Mouse (Mus musculus) heart, embryonic 16.5 days (tissue): Measurements from ENCODE around the gene Arpin. TPM values are rescaled to one million over a fixed set of nuclear protein-coding genes. Genes with fewer than 3 reads are reported as not detected.
A peak's percentile ranks its signal among the peaks of the same experiment; 100 is the strongest.

ENCODE experiments used
- ATAC-seq: fragments of 200-750 bp; cut with Nextera tagmentation; replicated peaks from 2 replicates; pipeline ENCODE4 v1.8.0; 2017; ENCODE audit warnings: moderate number of reproducible peaks; ENCODE audit not compliant: insufficient read depth, low FRiP score; ENCODE audit errors: extremely low read depth
- H3K27ac ChIP-seq: fragments of 300-500 bp; sonication (generic); 2 replicates; pipeline ENCODE4 v1.5.1; 2014; ENCODE audit warnings: mild to moderate bottlenecking, low read length, control low read depth, moderate library complexity
- H3K27me3 ChIP-seq: fragments of 300-500 bp; sonication (generic); 2 replicates; pipeline ENCODE4 v1.6.1; 2014; ENCODE audit warnings: low read length, mixed read lengths; ENCODE audit not compliant: control insufficient read depth, insufficient read depth
- H3K36me3 ChIP-seq: fragments of 300-500 bp; sonication (generic); 2 replicates; pipeline ENCODE4 v1.6.1; 2014; ENCODE audit not compliant: control insufficient read depth, insufficient read depth
- H3K4me1 ChIP-seq: fragments of 300-500 bp; sonication (generic); 2 replicates; pipeline ENCODE4 v1.6.1; 2014; ENCODE audit warnings: low read length, mixed read lengths; ENCODE audit not compliant: control insufficient read depth, insufficient read depth
- H3K4me2 ChIP-seq: fragments of 300-500 bp; sonication (generic); 2 replicates; pipeline ENCODE4 v1.6.1; 2014; ENCODE audit warnings: low read depth, mild to moderate bottlenecking, control low read depth, low read length
- H3K4me3 ChIP-seq: fragments of 300-500 bp; sonication (generic); 2 replicates; pipeline ENCODE4 v1.5.1; 2014; ENCODE audit warnings: mild to moderate bottlenecking, control low read depth, low read length
- H3K9ac ChIP-seq: fragments of 300-500 bp; sonication (generic); 2 replicates; pipeline ENCODE4 v1.6.1; 2014; ENCODE audit warnings: low read length, control low read depth
- H3K9me3 ChIP-seq: fragments of 300-500 bp; sonication (generic); replicated peaks from 2 replicates; pipeline ENCODE4 v1.6.1; 2016; ENCODE audit warnings: low read length; ENCODE audit not compliant: control insufficient read depth
- WGBS: fragments of 180-500 bp; shearing (Covaris S2); extraction: QIAGEN DNeasy Blood & Tissue Kit; methylation state at CpG from one replicate; pipeline ENCODE4 v1.1.7; 2014; 5-methylcytosine and 5-hydroxymethylcytosine counted together
- polyA plus RNA-seq: library from polyadenylated mRNA; unstranded; fragments of >200 nt; fragmentation: Nextera tagmentation; extraction: Ambion mirVana; gene quantifications from 2 replicates; pipeline ENCODE4 v1.2.1, GENCODE M21; 2015

Arpin gene
- polyA plus RNA-seq: 28.2 and 29.3 TPM in 2 replicates

- Histone ChIP-seq H3K4me1 (peaks cover 9% of the 10 kb centered on the region), H3K36me3 (no peaks in the 10 kb centered on the region), H3K4me3 (peak within 1 kb of the TSS; percentile 55), H3K27ac (peak within 1 kb of the TSS; percentile 86), H3K27me3 (no peaks in the 10 kb centered on the region), H3K9ac (peak within 1 kb of the TSS; percentile 70), H3K9me3 (peaks cover 3% of the 10 kb centered on the region; the same call in 1 of the 2 replicates), H3K4me2 (peak within 1 kb of the TSS; percentile 88)
- 2% methylated on average over 32 of the region's 32 CpGs for WGBS
- ATAC-seq: peak; percentile 87
Measured at GRCm38 (mm10) chr7:79934862-79935510, at the start of gene Arpin. Arpin (minus strand) TSS chr7:79935359.

GRCm38 (mm10) chr7:79975316-79975715 is 40.2 kb upstream of the Arpin start:
- 74% methylated on average over 2 of the region's 2 CpGs for WGBS
- no peak overlapping the region for H3K27ac ChIP-seq
- ATAC-seq: no peak
- no peak overlapping the region for H3K4me2 ChIP-seq
- H3K4me1 ChIP-seq: no peaks in the 10 kb centered on the region
- no peaks in the 10 kb centered on the region for H3K36me3 ChIP-seq
- H3K9ac ChIP-seq: no peak overlapping the region
- no peaks in the 10 kb centered on the region for H3K27me3 ChIP-seq
- no peak overlapping the region for H3K4me3 ChIP-seq
- H3K9me3 ChIP-seq: no peaks in the 10 kb centered on the region

GRCm38 (mm10) chr7:79972195-79972594 is 37.0 kb upstream of the Arpin start:
- Histone ChIP-seq H3K4me2 (no peak overlapping the region), H3K9me3 (0 out of 2 replicates have a peak, but pooled peaks cover 2% of the 10 kb centered on the region), H3K4me1 (no peaks in the 10 kb centered on the region), H3K27ac (no peak overlapping the region), H3K9ac (no peak overlapping the region), H3K36me3 (no peaks in the 10 kb centered on the region), H3K4me3 (no peak overlapping the region), H3K27me3 (no peaks in the 10 kb centered on the region)
- no peak for ATAC-seq
- WGBS: 74% methylated on average over 5 of the region's 5 CpGs

GRCm38 (mm10) chr7:79970336-79970735 is 35.2 kb upstream of the Arpin start:
- no peaks in the 10 kb centered on the region for H3K4me1 ChIP-seq
- 43% methylated on average over 1 of the region's 1 CpGs for WGBS
- H3K4me3 ChIP-seq: no peak overlapping the region
- H3K9ac ChIP-seq: no peak overlapping the region
- no peak for ATAC-seq
- H3K9me3 ChIP-seq: 0 out of 2 replicates have a peak, but pooled peaks cover 2% of the 10 kb centered on the region
- H3K27me3 ChIP-seq: no peaks in the 10 kb centered on the region
- H3K4me2 ChIP-seq: no peak overlapping the region
- no peak overlapping the region for H3K27ac ChIP-seq
- no peaks in the 10 kb centered on the region for H3K36me3 ChIP-seq

GRCm38 (mm10) chr7:79968326-79968725 is 33.2 kb upstream of the Arpin start:
- no peaks in the 10 kb centered on the region for H3K36me3 ChIP-seq
- no peak for ATAC-seq
- H3K27ac ChIP-seq: no peak overlapping the region
- 0 out of 2 replicates have a peak, but pooled peaks cover 2% of the 10 kb centered on the region for H3K9me3 ChIP-seq
- no peaks in the 10 kb centered on the region for H3K4me1 ChIP-seq
- H3K27me3 ChIP-seq: no peaks in the 10 kb centered on the region
- no peak overlapping the region for H3K4me3 ChIP-seq
- no peak overlapping the region for H3K9ac ChIP-seq
- WGBS: 81% methylated on average over 6 of the region's 6 CpGs
- H3K4me2 ChIP-seq: no peak overlapping the region

- no peak overlapping the region for H3K4me2 ChIP-seq
- no peak overlapping the region for H3K4me3 ChIP-seq
- no peaks in the 10 kb centered on the region for H3K36me3 ChIP-seq
- WGBS: 53% methylated on average over 1 of the region's 1 CpGs
- 0 out of 2 replicates have a peak, but pooled peaks cover 2% of the 10 kb centered on the region for H3K9me3 ChIP-seq
- no peak overlapping the region for H3K9ac ChIP-seq
- no peaks in the 10 kb centered on the region for H3K4me1 ChIP-seq
- no peaks in the 10 kb centered on the region for H3K27me3 ChIP-seq
- no peak for ATAC-seq
- H3K27ac ChIP-seq: no peak overlapping the region
Measured at GRCm38 (mm10) chr7:79961600-79961999, 26.4 kb upstream of the Arpin start.

- no peak for ATAC-seq
- WGBS: 81% methylated on average over 1 of the region's 1 CpGs
- no peak overlapping the region for H3K4me2 ChIP-seq
- H3K9ac ChIP-seq: no peak overlapping the region
- H3K9me3 ChIP-seq: 0 out of 2 replicates have a peak, but pooled peaks cover 6% of the 10 kb centered on the region
- no peak overlapping the region for H3K4me3 ChIP-seq
- H3K36me3 ChIP-seq: no peaks in the 10 kb centered on the region
- no peak overlapping the region for H3K27ac ChIP-seq
- no peaks in the 10 kb centered on the region for H3K4me1 ChIP-seq
- no peaks in the 10 kb centered on the region for H3K27me3 ChIP-seq
Measured at GRCm38 (mm10) chr7:79956131-79956530, 21.0 kb upstream of the Arpin start.

- 92% methylated on average over 1 of the region's 1 CpGs for WGBS
- no peak overlapping the region for H3K27ac ChIP-seq
- no peaks in the 10 kb centered on the region for H3K27me3 ChIP-seq
- H3K4me2 ChIP-seq: no peak overlapping the region
- H3K4me1 ChIP-seq: no peaks in the 10 kb centered on the region
- ATAC-seq: no peak
- no peaks in the 10 kb centered on the region for H3K36me3 ChIP-seq
- no peak overlapping the region for H3K4me3 ChIP-seq
- no peak overlapping the region for H3K9ac ChIP-seq
- 0 out of 2 replicates have a peak, but pooled peaks cover 6% of the 10 kb centered on the region for H3K9me3 ChIP-seq
Measured at GRCm38 (mm10) chr7:79954890-79955289, 19.7 kb upstream of the Arpin start.

GRCm38 (mm10) chr7:79951038-79951437 is 15.9 kb upstream of the Arpin start:
- WGBS: 70% methylated on average over 3 of the region's 3 CpGs
- no peak overlapping the region for H3K27ac ChIP-seq
- H3K4me3 ChIP-seq: no peak overlapping the region
- H3K4me2 ChIP-seq: no peak overlapping the region
- H3K9ac ChIP-seq: no peak overlapping the region
- no peaks in the 10 kb centered on the region for H3K36me3 ChIP-seq
- no peak for ATAC-seq
- H3K27me3 ChIP-seq: no peaks in the 10 kb centered on the region
- H3K9me3 ChIP-seq: 0 out of 2 replicates have a peak, but pooled peaks cover 2% of the 10 kb centered on the region
- H3K4me1 ChIP-seq: no peaks in the 10 kb centered on the region
